Mouse (Mus musculus) cerebellum, adult 2 months (tissue): Measurements from ENCODE around the gene Dennd6a.

Source experiments
- CTCF ChIP-seq: fragments of 200-500 bp; IDR thresholded peaks from 2 replicates; pipeline ENCODE4 v1.5.1; 2011; ENCODE audit warnings: low read depth, mild to moderate bottlenecking, control low read depth, low read length, moderate library complexity, borderline replicate concordance; ENCODE audit not compliant: insufficient read depth
- POLR2A ChIP-seq: fragments of 200-500 bp; IDR thresholded peaks from 2 replicates; pipeline ENCODE4 v1.6.1; 2011; ENCODE audit warnings: low read length, control low read depth, borderline replicate concordance; ENCODE audit not compliant: insufficient read depth

GRCm38 (mm10) chr14:26643006-26643624 is 69.5 kb downstream of the Dennd6a start:
- TF ChIP-seq CTCF (no peak), POLR2A (no peak)
